26 mouse cellular contexts compared by ENCODE assay signal in genomic region chr7:72004311-72004710, GRCm38 (mm10).
"Had no signal": no experiment of that assay in that cellular context is flagged by ENCODE, and none has a peak within 500 bp of the region (broad histone marks: within the 10 kb centered on the region; RNA-seq: fewer than 3 reads in every experiment).

No protein-coding gene starts in this region.

- H3K4me2 ChIP-seq: heart, embryonic 11.5 days; heart, embryonic 13.5 days; heart, embryonic 15.5 days; hindbrain, embryonic 13.5 days; intestine, embryonic 15.5 days; limb, embryonic 12.5 days; liver, embryonic 11.5 days; liver, embryonic 13.5 days; liver, embryonic 15.5 days had no signal

- DNase-seq: gastrocnemius, postnatal 14 days; gastrocnemius, postnatal 36 days; heart, adult 11 months; heart, adult 2 months; heart, postnatal 14 days; heart, postnatal 36 days; kidney, adult 18-20 months; kidney, adult 8-10 months; kidney, postnatal 14 days; kidney, postnatal 36 days; liver; liver, embryonic 13.5 days had no signal

- H3K9ac ChIP-seq: heart, embryonic 13.5 days; heart, embryonic 15.5 days; hindbrain, embryonic 13.5 days; intestine, embryonic 15.5 days; limb, embryonic 12.5 days; liver, embryonic 13.5 days; liver, embryonic 15.5 days had no signal

- H3K4me1 ChIP-seq: heart, embryonic 13.5 days; heart, embryonic 15.5 days; hindbrain, embryonic 13.5 days; intestine, embryonic 15.5 days; limb, embryonic 10.5 days; limb, embryonic 12.5 days; liver, embryonic 13.5 days; liver, embryonic 15.5 days had no signal

- ATAC-seq: hindbrain, embryonic 16.5 days; inflammation-experienced regulatory T-cells, adult 6 months; intestine, embryonic 15.5 days; intestine, postnatal 0 days had no signal

- H3K36me3 ChIP-seq: heart, embryonic 13.5 days; heart, embryonic 15.5 days; hindbrain, embryonic 13.5 days; intestine, embryonic 15.5 days; limb, embryonic 10.5 days; limb, embryonic 12.5 days; liver, embryonic 13.5 days; liver, embryonic 15.5 days had no signal

- H3K27ac ChIP-seq: heart, adult 2 months; heart, embryonic 13.5 days; heart, embryonic 15.5 days; hindbrain, embryonic 13.5 days; intestine, embryonic 15.5 days; kidney, postnatal 0 days; left cerebral cortex, adult 2 months; limb, embryonic 10.5 days; limb, embryonic 12.5 days; liver, embryonic 13.5 days; liver, embryonic 15.5 days had no signal

- H3K9me3 ChIP-seq: heart, embryonic 13.5 days; heart, embryonic 15.5 days; hindbrain, embryonic 13.5 days; intestine, embryonic 15.5 days; limb, embryonic 10.5 days; limb, embryonic 12.5 days; liver, embryonic 15.5 days had no signal

- H3K27me3 ChIP-seq: heart, embryonic 13.5 days; heart, embryonic 15.5 days; hindbrain, embryonic 13.5 days; intestine, embryonic 15.5 days; limb, embryonic 12.5 days; liver, embryonic 13.5 days; liver, embryonic 15.5 days had no signal

- H3K4me3 ChIP-seq: heart, adult 2 months; heart, embryonic 13.5 days; heart, embryonic 15.5 days; hindbrain, embryonic 13.5 days; intestine, embryonic 15.5 days; left cerebral cortex, adult 2 months; limb, embryonic 10.5 days; limb, embryonic 12.5 days; liver, embryonic 13.5 days; liver, embryonic 15.5 days had no signal
